Mouse (Mus musculus) thymus, postnatal 36 days (tissue): ENCODE measurements at regions not wholly inside any gene's neighbourhood (a gene's known extent, or its start where the extent isn't known, plus 50 kb on each side); places are given as distances from the start of the nearest gene placed in this dataset.
A peak's percentile ranks its signal among the peaks of the same experiment; 100 is the strongest.

Source experiments
- DNase-seq, 2 experiments: peaks; one replicate each; pipeline ENCODE4 v3.0.0; 2022; ENCODE audit warnings: mixed read lengths in 2 of 2

GRCm38 (mm10) chr13:52702201-52702611 lies 119.2 kb downstream of the Syk start:
- peak; percentile 54 to 71 for DNase-seq

GRCm38 (mm10) chr13:52703401-52704164 lies 120.6 kb downstream of the Syk start:
- DNase-seq = no peak

GRCm38 (mm10) chr13:52704673-52705072 lies 121.7 kb downstream of the Syk start:
- DNase-seq = no peak

- DNase-seq = no peak
These were observed 126.6 kb downstream of the Syk start for GRCm38 (mm10) chr13:52709580-52709979.

- DNase-seq = peak; percentile 59 to 66
These were observed 128.9 kb downstream of the Syk start for GRCm38 (mm10) chr13:52711713-52712369.

GRCm38 (mm10) chr13:52721463-52721862 lies 138.5 kb downstream of the Syk start:
- DNase-seq = peak; percentile 27 to 52

GRCm38 (mm10) chr13:52722718-52723117 lies 139.7 kb downstream of the Syk start:
- DNase-seq = no peak

- DNase-seq = no peak
These were observed 143.1 kb downstream of the Syk start for GRCm38 (mm10) chr13:52726043-52726442.

GRCm38 (mm10) chr13:52726525-52726924 lies 143.6 kb downstream of the Syk start:
- DNase-seq = no peak

GRCm38 (mm10) chr13:52735453-52735933 lies 152.5 kb downstream of the Syk start:
- no peak for DNase-seq

GRCm38 (mm10) chr13:52735934-52736523 lies 153.1 kb downstream of the Syk start:
- DNase-seq = no peak

GRCm38 (mm10) chr13:52738095-52738660 lies 155.2 kb downstream of the Syk start:
- no peak for DNase-seq

- no peak for DNase-seq
These were observed 158.4 kb downstream of the Syk start for GRCm38 (mm10) chr13:52741371-52741770.

GRCm38 (mm10) chr13:52756005-52756404 lies 173.0 kb downstream of the Syk start:
- DNase-seq = no peak

- DNase-seq = no peak
These were observed 163.8 kb downstream of the Auh start for GRCm38 (mm10) chr13:52765508-52766181.

GRCm38 (mm10) chr13:52766236-52766635 lies 163.2 kb downstream of the Auh start:
- no peak for DNase-seq

GRCm38 (mm10) chr13:52769956-52770355 lies 159.5 kb downstream of the Auh start:
- DNase-seq = no peak

- DNase-seq = no peak
These were observed 158.0 kb downstream of the Auh start for GRCm38 (mm10) chr13:52771518-52771917.

- no peak for DNase-seq
These were observed 157.4 kb downstream of the Auh start for GRCm38 (mm10) chr13:52772081-52772480.

GRCm38 (mm10) chr13:52777396-52778034 lies 152.0 kb downstream of the Auh start:
- no peak for DNase-seq

- no peak for DNase-seq
These were observed 150.6 kb downstream of the Auh start for GRCm38 (mm10) chr13:52778848-52779247.
